Mouse (Mus musculus) kidney, embryonic 14.5 days (tissue): Measurements from ENCODE around the gene Cers6. TPM values are rescaled to one million over a fixed set of nuclear protein-coding genes. Genes with fewer than 3 reads are reported as not detected.

Experiments
- ATAC-seq: fragments of 200-750 bp; cut with Nextera tagmentation; 2 replicates; pipeline ENCODE4 v1.8.0; 2017; ENCODE audit warnings: moderate number of reproducible peaks, mild to moderate bottlenecking, moderate TSS enrichment, moderate library complexity; ENCODE audit not compliant: low FRiP score, low TSS enrichment
- H3K27ac ChIP-seq: fragments of 300-500 bp; sonication (generic); 2 replicates; pipeline ENCODE4 v1.5.1; 2014; ENCODE audit warnings: low read depth, mild to moderate bottlenecking, low read length, moderate library complexity, mixed read lengths
- H3K27me3 ChIP-seq: fragments of 300-500 bp; sonication (generic); 2 replicates; pipeline ENCODE4 v1.6.1; 2014; ENCODE audit warnings: mild to moderate bottlenecking, low read length; ENCODE audit not compliant: control insufficient read depth, insufficient read depth
- H3K36me3 ChIP-seq: fragments of 300-500 bp; sonication (generic); 2 replicates; pipeline ENCODE4 v1.6.1; 2014; ENCODE audit warnings: low read length, mixed read lengths; ENCODE audit not compliant: control insufficient read depth, insufficient read depth
- H3K4me1 ChIP-seq: fragments of 300-500 bp; sonication (generic); 2 replicates; pipeline ENCODE4 v1.6.1; 2014; ENCODE audit warnings: low read length, mixed read lengths; ENCODE audit not compliant: control insufficient read depth, insufficient read depth
- H3K4me2 ChIP-seq: fragments of 300-500 bp; sonication (generic); replicated peaks from 2 replicates; pipeline ENCODE4 v1.6.1; 2014; ENCODE audit warnings: low read depth, mild to moderate bottlenecking, low read length
- H3K4me3 ChIP-seq: fragments of 300-500 bp; sonication (generic); 2 replicates; pipeline ENCODE4 v1.5.1; 2014; ENCODE audit warnings: mild to moderate bottlenecking, low read length
- H3K9ac ChIP-seq: fragments of 300-500 bp; sonication (generic); 2 replicates; pipeline ENCODE4 v1.6.1; 2014; ENCODE audit warnings: low read depth, mild to moderate bottlenecking, low read length, moderate library complexity
- H3K9me3 ChIP-seq: fragments of 300-500 bp; sonication (generic); 2 replicates; pipeline ENCODE4 v1.6.1; 2016; ENCODE audit warnings: low read length; ENCODE audit not compliant: control insufficient read depth
- WGBS: fragments of 180-500 bp; shearing (Covaris S2); extraction: QIAGEN DNeasy Blood & Tissue Kit; methylation state at CpG from one replicate; pipeline ENCODE4 v1.1.7; 2014; 5-methylcytosine and 5-hydroxymethylcytosine counted together
- polyA plus RNA-seq: library from polyadenylated mRNA; unstranded; fragments of >200 nt; fragmentation: Nextera tagmentation; extraction: Ambion mirVana; gene quantifications from 2 replicates; pipeline ENCODE4 v1.2.1, GENCODE M21; 2014

Gene Cers6
- polyA plus RNA-seq, 1 experiment from 2014 or later = 46.7 TPM

DNA sequence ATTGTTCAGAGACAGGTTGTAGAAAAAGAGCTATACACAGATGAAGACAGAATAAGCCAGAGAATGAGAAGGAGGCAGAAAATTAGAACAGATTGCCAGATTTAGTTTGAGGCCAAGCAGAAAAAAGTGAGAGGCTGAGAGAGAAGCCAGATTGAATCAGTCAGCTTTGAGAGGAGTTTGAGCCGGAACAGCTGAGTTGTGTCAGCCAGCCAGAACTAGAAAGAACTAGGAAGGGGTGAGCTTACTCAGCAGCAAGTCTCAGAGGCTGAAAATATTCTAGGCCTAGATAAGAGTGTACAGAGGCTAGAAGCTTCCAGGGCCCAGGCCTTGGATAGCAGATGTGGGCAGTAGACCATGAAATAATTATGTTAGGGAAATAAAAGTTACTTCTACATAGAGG lies 135.0 kb downstream of the Cers6 start:
- H3K9me3 ChIP-seq = no peaks in the 10 kb centered on the region; the same call in 1 of the 2 replicates
- ATAC-seq = no peak
- 85% methylated on average over 1 of the region's 1 CpGs for WGBS

DNA sequence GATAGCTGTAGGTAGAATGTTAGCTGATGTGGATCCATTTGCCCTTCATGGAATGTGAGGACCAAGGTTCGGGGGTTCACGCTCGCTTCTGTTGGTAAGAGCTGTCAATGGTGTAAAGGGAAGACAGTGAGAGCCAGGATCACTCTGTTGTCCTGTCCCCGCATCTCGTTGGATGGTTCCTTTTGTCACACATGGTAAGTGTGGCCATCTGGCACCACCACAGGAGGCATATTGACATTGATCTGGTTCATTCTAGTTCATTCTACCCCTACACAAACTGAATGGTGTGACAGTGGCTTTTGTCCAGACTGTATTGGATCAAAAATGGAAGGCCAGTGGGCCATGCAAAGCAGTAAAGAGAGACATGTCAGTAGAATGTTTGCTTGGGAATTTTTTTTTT lies 142.8 kb downstream of the Cers6 start:
- no peaks in the 10 kb centered on the region; the same call in 1 of the 2 replicates for H3K36me3 ChIP-seq
- H3K9ac ChIP-seq = no peak overlapping the region
- no peaks in the 10 kb centered on the region for H3K27me3 ChIP-seq
- H3K27ac ChIP-seq = no peak overlapping the region
- no peaks in the 10 kb centered on the region for H3K9me3 ChIP-seq
- 95% methylated on average over 5 of the region's 5 CpGs for WGBS
- H3K4me2 ChIP-seq = no peak overlapping the region
- no peak overlapping the region for H3K4me3 ChIP-seq
- no peak for ATAC-seq
- H3K4me1 ChIP-seq = no peaks in the 10 kb centered on the region

More for the DNA sequence above, 135.0 kb downstream of the Cers6 start:
- H3K27ac ChIP-seq = no peak overlapping the region
- H3K9ac ChIP-seq = no peak overlapping the region
- H3K4me2 ChIP-seq = no peak overlapping the region
- no peak overlapping the region for H3K4me3 ChIP-seq
- 0 out of 2 replicates have a peak, but pooled peaks cover 5% of the 10 kb centered on the region for H3K4me1 ChIP-seq
- no peaks in the 10 kb centered on the region for H3K36me3 ChIP-seq
- no peaks in the 10 kb centered on the region for H3K27me3 ChIP-seq

- no peak overlapping the region for H3K4me2 ChIP-seq
- no peaks in the 10 kb centered on the region for H3K4me1 ChIP-seq
- no peaks in the 10 kb centered on the region for H3K27me3 ChIP-seq
- ATAC-seq = no peak
- no peak overlapping the region for H3K27ac ChIP-seq
- no peaks in the 10 kb centered on the region for H3K36me3 ChIP-seq
- no peaks in the 10 kb centered on the region for H3K9me3 ChIP-seq
- no peak overlapping the region for H3K9ac ChIP-seq
- WGBS = 66% methylated on average over 7 of the region's 7 CpGs
- no peak overlapping the region for H3K4me3 ChIP-seq
Measured at GRCm38 (mm10) chr2:69011392-69011791, 150.2 kb downstream of the Cers6 start.

- Histone ChIP-seq H3K9ac (no peak overlapping the region), H3K9me3 (no peaks in the 10 kb centered on the region), H3K27ac (no peak overlapping the region), H3K27me3 (no peaks in the 10 kb centered on the region), H3K4me2 (no peak overlapping the region), H3K36me3 (no peaks in the 10 kb centered on the region), H3K4me3 (no peak overlapping the region), H3K4me1 (no peaks in the 10 kb centered on the region)
- WGBS = 78% methylated on average over 2 of the region's 2 CpGs
- no peak for ATAC-seq
Measured at GRCm38 (mm10) chr2:69011860-69012259, 150.6 kb downstream of the Cers6 start.

- H3K9me3 ChIP-seq = no peaks in the 10 kb centered on the region
- no peak overlapping the region for H3K4me2 ChIP-seq
- no peak overlapping the region for H3K4me3 ChIP-seq
- 92% methylated on average over 9 of the region's 9 CpGs for WGBS
- no peaks in the 10 kb centered on the region for H3K27me3 ChIP-seq
- no peak overlapping the region for H3K9ac ChIP-seq
- no peaks in the 10 kb centered on the region for H3K4me1 ChIP-seq
- ATAC-seq = no peak
- H3K36me3 ChIP-seq = no peaks in the 10 kb centered on the region
- H3K27ac ChIP-seq = no peak overlapping the region
Measured at GRCm38 (mm10) chr2:69014241-69014640, 153.0 kb downstream of the Cers6 start.

GRCm38 (mm10) chr2:69015172-69015724 lies 154.0 kb downstream of the Cers6 start:
- H3K36me3 ChIP-seq = no peaks in the 10 kb centered on the region
- no peaks in the 10 kb centered on the region for H3K9me3 ChIP-seq
- H3K27ac ChIP-seq = no peak overlapping the region
- 79% methylated on average over 9 of the region's 9 CpGs for WGBS
- H3K27me3 ChIP-seq = no peaks in the 10 kb centered on the region
- H3K4me3 ChIP-seq = no peak overlapping the region
- no peak overlapping the region for H3K9ac ChIP-seq
- H3K4me1 ChIP-seq = no peaks in the 10 kb centered on the region
- no peak for ATAC-seq
- no peak overlapping the region for H3K4me2 ChIP-seq

DNA sequence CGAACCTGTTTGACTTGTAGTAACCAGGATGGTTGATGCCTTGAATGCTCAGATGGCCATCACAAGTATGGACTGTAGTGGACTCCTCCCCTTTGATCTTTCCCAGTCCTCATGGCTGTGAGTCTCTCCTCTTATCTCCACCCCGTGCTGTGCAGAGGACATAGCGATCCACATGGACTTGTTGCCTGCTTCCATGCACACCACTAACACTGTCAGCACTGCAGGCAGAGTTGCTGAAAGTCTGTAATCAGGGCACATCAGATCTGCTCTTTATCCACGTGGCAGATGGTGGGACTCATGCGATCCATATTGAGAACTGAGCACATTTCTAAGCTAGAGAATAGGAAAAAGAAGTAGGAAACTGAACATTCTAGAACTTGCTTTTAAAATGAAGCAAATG lies 154.6 kb downstream of the Cers6 start:
- Histone ChIP-seq H3K36me3 (no peaks in the 10 kb centered on the region), H3K4me3 (no peak overlapping the region), H3K4me2 (no peak overlapping the region), H3K9ac (no peak overlapping the region), H3K4me1 (no peaks in the 10 kb centered on the region), H3K9me3 (no peaks in the 10 kb centered on the region), H3K27me3 (no peaks in the 10 kb centered on the region), H3K27ac (no peak overlapping the region)
- 83% methylated on average over 5 of the region's 5 CpGs for WGBS
- no peak for ATAC-seq

- WGBS = 91% methylated on average over 13 of the region's 13 CpGs
- Histone ChIP-seq H3K27me3 (no peaks in the 10 kb centered on the region), H3K4me2 (no peak overlapping the region), H3K4me1 (no peaks in the 10 kb centered on the region), H3K36me3 (no peaks in the 10 kb centered on the region), H3K9ac (no peak overlapping the region), H3K27ac (no peak overlapping the region), H3K4me3 (no peak overlapping the region), H3K9me3 (no peaks in the 10 kb centered on the region)
- no peak for ATAC-seq
Measured at GRCm38 (mm10) chr2:69019026-69019565, 157.9 kb downstream of the Cers6 start.

DNA sequence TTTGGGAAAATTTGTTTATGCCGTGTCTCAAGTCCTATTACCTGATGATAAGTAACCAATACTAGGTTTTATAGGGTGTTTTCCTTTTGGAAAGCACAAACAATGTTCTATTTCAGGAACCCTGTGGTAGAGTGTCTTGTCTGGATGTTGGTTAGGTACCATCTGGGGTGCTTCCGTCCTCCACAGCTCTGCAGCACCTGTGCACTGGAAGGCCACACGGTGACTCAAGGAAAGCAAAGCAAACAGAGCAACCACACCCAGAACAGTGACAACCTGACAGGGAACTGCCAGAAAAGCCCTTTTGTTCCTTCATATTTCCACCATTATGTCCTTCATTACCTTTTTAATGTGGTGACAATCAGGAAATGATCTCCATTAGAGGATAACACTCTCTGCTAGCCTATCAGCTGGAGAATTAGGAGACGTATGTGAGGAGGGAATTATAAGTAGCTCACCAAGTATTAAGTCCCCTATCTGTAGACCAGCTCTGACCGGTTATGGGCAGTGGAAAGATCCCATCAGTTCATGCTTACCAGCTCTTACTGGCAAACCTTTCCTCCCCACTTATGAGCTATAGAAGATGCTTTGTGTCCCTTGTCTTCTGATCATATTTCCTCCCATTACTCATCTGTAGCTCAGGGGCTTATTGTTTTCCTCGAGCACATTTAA lies 158.7 kb downstream of the Cers6 start:
- Histone ChIP-seq H3K36me3 (no peaks in the 10 kb centered on the region), H3K27ac (no peak overlapping the region), H3K4me1 (no peaks in the 10 kb centered on the region), H3K9ac (no peak overlapping the region), H3K27me3 (no peaks in the 10 kb centered on the region), H3K9me3 (no peaks in the 10 kb centered on the region), H3K4me3 (no peak overlapping the region), H3K4me2 (no peak overlapping the region)
- 75% methylated on average over 6 of the region's 6 CpGs for WGBS
- no peak for ATAC-seq
